Mouse (Mus musculus) brain, embryonic 18.5 days (tissue): ENCODE data around the gene Crygs.
A peak's percentile ranks its signal among the peaks of the same experiment; 100 is the strongest.

Experiments
- DNase-seq: peaks from one replicate; pipeline ENCODE4 v3.0.0-alpha.2; 2012; ENCODE audit warnings: low read depth, low spot score

Crygs gene

GRCm38 (mm10) chr16:22811477-22811876 is at the start of gene Crygs:
Gene Crygs (minus strand): TSS chr16:22811577.
- no peak for DNase-seq

GRCm38 (mm10) chr16:22857431-22858113 is 46.2 kb upstream of the Crygs start, which contains the start of the genes Tbccd1 and Dnajb11:
Gene Tbccd1 (minus strand): TSS chr16:22857669.
Gene Dnajb11 (plus strand): TSS chr16:22857845.
- DNase-seq, result peak; percentile 99

GRCm38 (mm10) chr16:22856773-22857172 is 45.4 kb upstream of the Crygs start:
- DNase-seq, result no peak

GRCm38 (mm10) chr16:22852709-22853108 is 41.3 kb upstream of the Crygs start:
- no peak for DNase-seq

- DNase-seq, result no peak
Observed at GRCm38 (mm10) chr16:22848331-22848730, 37.0 kb upstream of the Crygs start.

- no peak for DNase-seq
Observed at GRCm38 (mm10) chr16:22847686-22848085, 36.3 kb upstream of the Crygs start.

GRCm38 (mm10) chr16:22845481-22845880 is 34.1 kb upstream of the Crygs start:
- DNase-seq, result no peak

GRCm38 (mm10) chr16:22844834-22845233 is 33.5 kb upstream of the Crygs start:
- DNase-seq, result no peak

GRCm38 (mm10) chr16:22844061-22844801 is 32.9 kb upstream of the Crygs start:
- peak; percentile 54 for DNase-seq

DNA sequence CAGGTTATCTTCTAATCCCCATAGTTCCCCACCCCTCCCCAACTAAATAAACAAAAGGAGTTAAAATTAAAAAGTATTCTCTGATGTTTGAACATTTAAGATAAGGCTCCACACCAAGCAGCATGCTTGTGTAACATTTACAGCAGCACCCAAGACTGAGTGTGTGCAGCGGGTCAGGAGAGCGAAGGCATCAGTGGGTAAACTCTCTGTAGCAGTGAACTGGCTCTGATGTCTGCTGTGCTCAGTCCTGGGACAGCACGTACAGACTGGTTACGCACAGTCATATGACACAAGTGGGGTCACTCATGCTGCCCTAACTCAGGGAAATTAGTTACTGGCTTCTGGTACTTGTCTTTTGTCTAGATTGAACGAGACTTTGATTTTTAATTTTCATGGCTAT is 31.5 kb upstream of the Crygs start:
- no peak for DNase-seq

- DNase-seq, result no peak
Observed at GRCm38 (mm10) chr16:22839146-22839857, 27.9 kb upstream of the Crygs start.

- DNase-seq, result no peak
Observed at GRCm38 (mm10) chr16:22832932-22833525, 21.7 kb upstream of the Crygs start.

DNA sequence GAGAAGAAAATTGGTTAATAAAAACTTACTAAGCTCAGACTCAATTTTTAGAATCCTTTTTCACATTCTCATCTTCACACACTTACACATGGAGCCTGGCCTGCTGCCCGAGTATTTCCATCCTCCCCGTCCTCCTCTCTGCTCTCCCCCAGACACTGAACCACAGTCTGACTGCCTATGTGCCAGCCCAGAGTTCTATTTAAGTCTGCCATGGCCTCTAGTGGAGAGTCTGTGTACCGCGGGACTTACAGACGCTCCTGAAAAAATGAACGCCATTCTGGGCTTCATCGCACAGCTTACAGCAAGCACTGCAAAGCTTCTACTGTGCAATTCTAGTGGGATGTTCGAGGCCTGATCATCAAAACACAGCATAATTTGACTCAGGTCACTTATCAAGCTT is 9.4 kb upstream of the Crygs start:
- DNase-seq, result no peak

- no peak for DNase-seq
Observed at GRCm38 (mm10) chr16:22807468-22808070, 3.8 kb downstream of the Crygs start.

- no peak for DNase-seq
Observed at GRCm38 (mm10) chr16:22802786-22803185, 8.6 kb downstream of the Crygs start.

GRCm38 (mm10) chr16:22800849-22801109 is 10.6 kb downstream of the Crygs start:
- no peak for DNase-seq

DNA sequence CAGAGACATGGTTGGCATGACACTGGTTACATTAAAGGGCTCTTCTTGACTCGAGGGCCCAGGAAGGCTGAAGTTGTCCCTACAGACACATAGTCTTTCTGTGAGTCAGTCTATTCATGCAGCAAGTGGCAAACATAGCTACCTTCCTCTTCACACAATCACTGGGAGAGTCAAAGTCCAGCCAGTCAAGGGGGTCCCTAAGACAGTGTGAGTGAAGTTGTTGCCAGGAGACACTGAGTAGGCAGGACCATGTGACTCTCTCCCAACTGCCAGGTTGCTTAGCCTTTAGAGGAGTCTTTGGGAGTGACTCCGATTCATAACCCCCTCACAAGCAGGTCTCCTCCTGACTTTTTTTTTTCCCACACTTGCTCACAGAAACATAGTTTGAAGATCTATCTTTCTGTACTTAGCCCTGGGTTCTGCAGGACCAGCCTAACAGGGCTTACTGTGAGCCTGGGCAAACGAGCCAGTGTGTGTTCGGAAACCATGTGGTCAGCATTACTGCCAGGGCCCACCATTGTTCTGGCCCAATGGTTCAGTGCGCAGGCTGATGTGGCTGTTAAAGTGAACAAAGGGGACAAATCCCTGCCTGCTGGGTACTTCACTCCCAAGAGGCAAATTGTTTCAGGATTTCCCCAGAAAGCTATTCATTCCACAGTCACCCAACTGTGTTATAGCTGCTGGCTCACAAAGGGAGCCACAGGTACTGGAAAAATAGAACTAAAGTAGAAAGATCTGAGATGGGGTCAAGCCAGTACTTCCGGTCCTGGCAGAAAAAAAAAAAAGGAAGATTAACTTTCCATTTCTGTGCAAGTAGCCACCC is 11.1 kb downstream of the Crygs start:
- DNase-seq, result no peak

DNA sequence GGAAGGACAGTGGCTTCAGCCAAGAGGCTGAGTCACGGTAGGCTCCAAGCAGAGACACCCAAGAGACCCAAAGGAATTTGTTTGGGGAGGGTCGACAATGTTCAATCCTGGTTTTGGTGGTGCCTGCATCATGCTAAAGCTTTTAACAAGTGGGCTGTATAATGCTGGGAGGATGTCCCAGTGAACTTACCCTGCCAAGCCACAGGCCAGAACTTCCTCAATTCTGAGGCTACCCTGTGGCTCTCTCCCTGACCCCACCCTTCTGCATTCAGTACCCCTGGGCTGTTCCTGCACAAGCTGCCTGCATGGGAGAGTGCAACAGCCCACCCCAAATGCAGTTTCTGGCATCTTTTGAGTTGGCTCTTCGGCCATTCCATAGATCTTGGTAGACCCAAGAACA is 12.9 kb downstream of the Crygs start:
- DNase-seq, result no peak

- DNase-seq, result no peak
Observed at GRCm38 (mm10) chr16:22797521-22797920, 13.9 kb downstream of the Crygs start.

GRCm38 (mm10) chr16:22795497-22795896 is 15.9 kb downstream of the Crygs start:
- DNase-seq, result no peak

GRCm38 (mm10) chr16:22791235-22791634 is 20.1 kb downstream of the Crygs start:
- no peak for DNase-seq
